Mouse (Mus musculus) NIH3T3 (cell line): ENCODE results near the gene 2210408I21Rik.
A peak's percentile ranks its signal among the peaks of the same experiment; 100 is the strongest.
"Not testable (repeated sequence)": the region's sequence is repeated elsewhere in the genome, so short reads cannot be mapped to it uniquely, and the experiment has no call there.

ENCODE experiments used
- DNase-seq: peaks from one replicate; pipeline ENCODE4 v3.0.0-alpha.2; 2012; ENCODE audit warnings: low read depth

The 2210408I21Rik gene

GRCm38 (mm10) chr13:77134931-77135620 lies at the start of gene 2210408I21Rik, which contains the start of gene Slf1:
Gene 2210408I21Rik, plus strand, starts transcription at chr13:77135540.
Gene Slf1, minus strand, starts transcription at chr13:77135473.
- peak; percentile 91 for DNase-seq

- not testable (repeated sequence) for DNase-seq
Measured at GRCm38 (mm10) chr13:77092876-77093275, 42.5 kb upstream of the 2210408I21Rik start.

DNA sequence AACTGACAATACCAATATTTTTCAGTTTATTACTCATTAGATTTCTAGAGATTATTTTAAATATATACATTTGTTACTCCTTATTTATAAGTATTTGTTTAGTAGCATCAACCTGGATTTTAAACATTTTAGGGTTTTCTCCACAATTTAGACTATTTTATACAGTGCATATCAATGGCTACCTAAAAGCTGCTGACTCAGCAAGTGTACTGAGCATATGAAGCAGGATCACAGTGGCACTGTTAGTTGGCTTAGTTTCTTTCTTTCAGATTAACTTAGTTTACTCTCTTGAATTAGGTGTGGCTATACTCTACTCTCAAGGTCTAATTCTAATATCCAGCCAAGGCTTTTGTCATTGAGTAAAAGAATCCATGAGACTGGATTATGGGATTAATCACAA lies 27.6 kb upstream of the 2210408I21Rik start:
- no peak for DNase-seq

- no peak for DNase-seq
Measured at GRCm38 (mm10) chr13:77118695-77119094, 16.6 kb upstream of the 2210408I21Rik start.

GRCm38 (mm10) chr13:77125159-77125558 lies 10.2 kb upstream of the 2210408I21Rik start:
- no peak for DNase-seq

DNA sequence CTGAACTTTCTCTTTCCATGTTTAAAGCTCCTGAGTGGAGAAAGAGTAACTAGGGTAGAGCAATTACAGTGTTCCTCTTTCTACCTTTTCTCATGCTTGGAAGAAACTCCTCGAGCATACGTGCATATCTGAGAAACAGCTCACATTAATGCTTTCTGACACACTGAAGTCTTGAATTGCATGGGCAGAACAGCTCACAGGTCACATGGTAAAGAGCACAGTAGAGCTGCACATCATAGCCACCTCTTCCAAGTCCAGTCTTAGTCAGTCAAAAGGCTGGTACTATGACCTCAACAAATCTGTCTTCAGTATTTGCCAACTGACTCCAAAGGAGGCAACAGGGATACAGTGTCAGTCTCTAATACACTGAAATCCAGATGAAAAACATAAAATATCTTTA lies 7.1 kb upstream of the 2210408I21Rik start:
- peak; percentile 43 for DNase-seq

- no peak for DNase-seq
Measured at GRCm38 (mm10) chr13:77131132-77131531, 4.2 kb upstream of the 2210408I21Rik start.

DNA sequence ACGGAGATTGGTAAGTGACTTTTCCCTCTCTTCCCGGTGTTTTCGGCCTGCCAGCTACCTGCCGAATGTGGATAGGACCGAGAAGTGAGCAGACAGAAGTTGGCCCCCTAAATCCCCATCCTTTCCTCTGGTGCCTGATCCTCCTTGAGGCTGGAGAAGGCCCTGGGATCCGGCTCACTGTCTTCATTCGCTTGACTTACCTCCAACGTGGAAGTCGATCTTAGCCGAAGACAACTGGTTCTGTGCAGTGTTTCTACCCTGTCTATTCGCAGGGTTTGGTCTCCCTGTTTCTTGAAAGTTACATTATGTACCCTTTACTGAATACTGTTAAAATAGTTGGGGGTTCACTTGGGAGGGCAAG lies 261 bp downstream of the 2210408I21Rik start:
- DNase-seq, result no peak

- DNase-seq, result no peak
Measured at GRCm38 (mm10) chr13:77140890-77141289, 5.5 kb downstream of the 2210408I21Rik start.

- DNase-seq, result no peak
Measured at GRCm38 (mm10) chr13:77177931-77178330, 42.6 kb downstream of the 2210408I21Rik start.

DNA sequence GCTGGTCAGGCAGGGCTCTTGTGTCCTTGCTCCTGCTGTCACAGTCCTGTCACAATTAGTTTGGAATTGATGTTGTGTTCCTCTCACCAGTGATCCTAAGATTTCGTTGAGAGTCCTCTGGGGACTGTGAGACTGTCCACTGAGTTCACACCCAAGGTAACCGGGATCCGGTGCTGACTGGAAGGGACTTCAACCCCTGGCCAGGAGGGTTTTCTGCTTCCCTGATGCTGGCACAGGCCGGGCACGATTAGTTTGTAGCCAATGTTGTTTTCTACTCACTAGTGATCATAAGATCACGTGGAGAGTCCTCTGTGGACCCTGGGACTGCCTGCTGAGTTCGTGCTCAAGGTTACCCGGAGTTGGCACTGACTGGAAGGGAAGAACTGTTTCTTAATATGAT lies 55.3 kb downstream of the 2210408I21Rik start:
- DNase-seq, result no peak

DNA sequence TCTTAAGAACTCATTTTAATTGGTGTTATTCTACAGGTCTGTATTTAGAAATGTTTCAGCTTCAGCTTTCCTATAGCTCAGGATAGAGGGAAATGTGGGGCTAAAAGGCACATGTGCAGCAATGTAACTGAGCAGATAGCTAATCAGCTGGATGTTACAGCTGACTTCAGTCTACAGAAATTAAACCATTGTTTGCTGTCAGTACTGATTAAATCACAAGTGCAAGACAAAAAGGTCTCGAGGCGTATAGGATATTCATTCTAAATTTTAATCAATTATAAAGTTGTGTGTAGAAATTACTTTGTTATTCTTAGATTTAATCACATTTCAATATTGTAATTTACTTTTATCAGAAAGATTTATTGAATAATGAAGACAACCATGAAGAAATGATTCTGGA lies 56.9 kb downstream of the 2210408I21Rik start:
- DNase-seq, result no peak

DNA sequence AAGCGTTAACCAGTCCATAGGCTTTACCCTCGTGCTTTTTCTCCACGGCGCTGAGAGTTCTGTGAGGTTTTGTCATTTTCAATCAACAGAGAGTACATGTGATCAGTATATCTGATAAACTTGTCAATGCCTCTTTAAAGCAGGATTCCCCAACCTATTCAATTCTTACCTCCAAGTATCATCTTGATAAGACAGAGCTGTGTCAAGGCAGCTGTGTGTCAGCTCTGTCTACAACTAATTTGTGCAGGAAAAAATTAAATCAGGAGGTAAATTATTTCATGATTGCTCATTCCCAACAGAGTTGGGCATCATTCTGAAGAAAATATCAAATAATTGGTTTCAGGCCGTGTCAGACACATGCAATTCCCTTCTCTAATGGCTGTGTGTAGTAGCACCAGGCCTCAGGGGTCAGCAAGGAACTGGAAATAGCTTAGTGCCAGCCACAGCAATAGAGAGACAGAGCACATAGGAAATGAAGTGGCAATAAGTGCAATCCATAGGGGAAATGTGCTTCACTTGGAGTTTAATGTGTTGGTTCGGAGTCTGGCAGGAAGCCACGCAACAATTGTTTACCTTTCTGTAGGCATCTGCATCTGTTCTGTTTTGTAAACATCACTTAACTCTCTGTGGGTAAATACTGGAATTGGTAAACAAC lies 73.6 kb downstream of the 2210408I21Rik start:
- no peak for DNase-seq

- DNase-seq, result no peak
Measured at GRCm38 (mm10) chr13:77213196-77213595, 77.9 kb downstream of the 2210408I21Rik start.

- DNase-seq, result peak; percentile 43
Measured at GRCm38 (mm10) chr13:77215460-77215859, 80.1 kb downstream of the 2210408I21Rik start.

GRCm38 (mm10) chr13:77217672-77218280 lies 82.4 kb downstream of the 2210408I21Rik start:
- no peak for DNase-seq

- no peak for DNase-seq
Measured at GRCm38 (mm10) chr13:77221072-77221471, 85.7 kb downstream of the 2210408I21Rik start.

- no peak for DNase-seq
Measured at GRCm38 (mm10) chr13:77256541-77256940, 121.2 kb downstream of the 2210408I21Rik start.

DNA sequence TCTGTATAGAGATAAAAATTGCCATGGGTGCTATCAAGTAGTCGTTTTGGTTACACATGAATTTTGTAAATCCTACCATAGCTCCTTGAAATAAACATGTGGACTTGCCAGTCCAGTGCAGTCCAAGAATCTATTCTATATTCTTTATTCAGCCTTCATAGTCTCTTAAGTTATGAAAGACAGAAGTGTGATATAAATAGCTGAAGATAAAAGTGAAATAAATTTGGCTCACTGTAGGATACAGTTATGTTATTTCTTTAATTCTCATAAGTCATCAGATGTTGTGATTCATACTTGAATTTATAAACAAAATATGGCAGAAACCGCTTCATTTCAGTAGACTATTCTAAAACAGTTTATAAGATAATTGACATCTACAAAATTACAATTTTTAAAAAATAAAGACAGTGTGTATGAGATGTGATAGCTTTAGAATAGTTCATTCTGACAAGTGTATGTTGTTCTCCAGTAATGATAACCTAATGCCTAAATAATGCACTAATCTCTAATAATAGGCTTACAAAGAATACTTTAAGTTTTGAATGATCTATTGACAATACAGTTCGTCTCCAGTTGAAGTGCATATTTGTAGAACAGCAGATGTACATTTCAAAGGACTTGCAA lies 127.5 kb downstream of the 2210408I21Rik start:
- DNase-seq, result no peak

DNA sequence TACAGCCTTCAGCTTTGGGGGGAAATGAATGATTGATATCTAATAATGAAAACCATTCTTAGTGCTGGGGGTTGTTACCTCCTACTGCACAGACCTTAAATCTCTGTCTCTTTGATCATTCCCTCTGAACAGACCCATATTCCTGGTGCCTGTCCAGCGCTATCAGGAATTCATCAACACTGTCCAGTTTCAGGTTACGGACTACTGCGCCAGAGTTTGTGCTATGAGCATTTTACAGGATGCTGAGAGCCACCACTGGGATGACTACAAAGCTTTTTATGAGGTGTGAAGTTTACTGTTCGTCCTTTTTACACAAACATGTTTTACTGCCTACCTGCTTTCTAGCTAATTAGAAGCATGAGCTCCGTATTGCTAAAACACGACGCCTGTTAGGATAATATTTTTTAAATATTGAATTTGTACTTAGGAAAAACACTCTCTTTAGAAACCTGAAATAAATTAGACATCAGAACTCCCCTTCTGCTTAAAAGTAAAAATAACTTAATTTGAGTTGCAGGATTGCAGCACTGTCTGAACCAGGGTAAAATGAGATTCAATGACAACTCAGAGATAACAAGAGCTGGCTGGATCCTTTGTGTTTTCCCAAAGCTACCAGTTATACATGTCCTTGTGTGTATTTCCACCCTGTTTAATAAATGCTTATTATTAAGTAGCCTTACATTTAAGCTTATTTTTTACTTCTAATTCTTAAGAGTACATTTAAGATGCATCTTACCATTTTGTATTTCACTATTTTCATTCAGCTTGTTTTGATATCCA lies 128.2 kb downstream of the 2210408I21Rik start:
- DNase-seq, result no peak

GRCm38 (mm10) chr13:77264481-77264880 lies 129.1 kb downstream of the 2210408I21Rik start:
- no peak for DNase-seq

DNA sequence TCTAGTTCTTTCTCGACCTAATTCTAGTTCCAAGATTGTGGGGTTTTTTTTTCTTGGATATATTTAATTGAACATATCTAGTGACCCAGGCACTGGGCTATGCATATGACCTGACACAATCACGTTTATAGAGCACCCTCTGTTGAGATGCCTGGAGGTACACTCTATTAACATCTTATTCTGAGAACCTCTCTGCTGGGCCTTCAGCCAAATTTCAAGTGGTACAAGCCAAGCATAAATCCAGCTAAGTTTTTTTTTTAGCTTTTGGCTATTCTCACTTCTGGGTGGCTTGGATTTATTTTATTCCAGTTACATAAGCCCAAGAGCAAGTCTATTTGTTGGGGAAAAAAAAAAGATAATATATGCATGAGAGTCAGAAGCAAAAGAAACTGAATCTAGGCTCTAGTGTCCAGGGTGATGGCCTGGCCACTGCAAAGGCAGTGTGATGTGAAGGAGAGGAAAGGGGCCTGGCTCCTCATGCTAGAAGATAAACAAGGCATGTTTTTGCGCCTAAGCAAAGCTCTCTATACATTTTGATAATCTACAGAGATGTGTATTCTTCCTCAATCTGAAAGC lies 139.9 kb downstream of the 2210408I21Rik start:
- DNase-seq, result peak; percentile 41
